Mouse (Mus musculus): ENCODE data around the gene Slit3.

DNA sequence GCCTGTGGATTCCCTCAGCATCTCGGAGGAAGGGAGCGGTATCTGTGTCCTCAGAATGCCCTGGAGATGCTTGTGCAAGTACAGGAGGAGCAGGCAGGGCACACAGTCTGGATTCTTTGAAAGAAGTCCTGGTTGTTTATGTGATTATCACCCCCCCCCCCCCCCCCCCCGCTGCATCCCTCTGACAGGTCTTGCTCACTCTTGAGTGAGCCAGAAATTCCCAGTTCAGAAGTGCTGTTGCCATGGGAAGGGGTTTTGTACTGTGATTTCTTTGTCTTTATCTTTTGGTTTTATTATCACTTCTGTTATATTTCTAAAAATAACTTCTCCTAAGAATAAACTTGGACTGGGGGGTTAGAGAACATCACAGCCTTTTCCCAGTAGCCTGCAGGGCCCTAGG, 199.5 kb downstream of the Slit3 start:
- no peak for TF ChIP-seq CTCF (IDR thresholded peaks at IDR 0.05; ENCODE audit: low read depth, low read length)
- no peak for TF ChIP-seq GATA1 (IDR thresholded peaks at IDR 0.05; ENCODE audit: borderline replicate concordance, low read length)
- TF ChIP-seq GATA2 (IDR thresholded peaks at IDR 0.05; ENCODE audit: borderline replicate concordance, low read depth, low read length) = no peak

Measured in G1E (cell line).